Mouse (Mus musculus) C2C12 (cell line): ENCODE data around the gene 1700001O22Rik.
A peak's percentile ranks its signal among the peaks of the same experiment; 100 is the strongest.

ENCODE experiments used
- CTCF ChIP-seq: IDR thresholded peaks from one replicate; pipeline ENCODE4 v1.5.1; 2011; ENCODE audit not compliant: control insufficient read depth, insufficient read depth, insufficient read length
- MAX ChIP-seq: IDR thresholded peaks from one replicate; pipeline ENCODE4 v1.6.1; 2011; ENCODE audit warnings: mild to moderate bottlenecking, control low read depth
- MYOG ChIP-seq: IDR thresholded peaks from one replicate; pipeline ENCODE4 v1.6.1; 2011; ENCODE audit not compliant: control insufficient read depth, insufficient read length; ENCODE audit errors: extremely low read depth
- USF1 ChIP-seq: IDR thresholded peaks from one replicate; pipeline ENCODE4 v1.6.1; 2011; ENCODE audit warnings: low read depth, mild to moderate bottlenecking, control low read depth, moderate library complexity

GRCm38 (mm10) chr2:30850581-30850980 is 47.1 kb upstream of the 1700001O22Rik start:
- TF ChIP-seq CTCF (no peak), USF1 (no peak), MYOG (no peak), MAX (peak; percentile 1)
